Comparison of ENCODE assay signal across 8 mouse cellular contexts in genomic region chr11:97435808-97436491, GRCm38 (mm10). TPM values are rescaled to one million over a fixed set of nuclear protein-coding genes. Genes with fewer than 3 reads are reported as not detected.
DNase-seq lines count a peak whose midpoint lies in the region; ATAC-seq and TF ChIP-seq lines count a peak whose summit lies in the region.

No protein-coding gene starts in this region.

- peak overlapping the region; percentile 54; the same call in 1 of the 2 replicates for H3K4me2 ChIP-seq in kidney, embryonic 14.5 days (replicated peaks; ENCODE audit: low read depth, low read length)

- no peak for TF ChIP-seq CTCF in heart, adult 2 months (IDR thresholded peaks at IDR 0.05)

- intact Hi-C loops in heart, adult 2 months (cut with DNase I): loop anchor here (2.0 kb wide), 1 partner anchor 15 kb away; no protein-coding TSS in a partner anchor

- TF ChIP-seq POLR2A in heart, adult 2 months (IDR thresholded peaks at IDR 0.05; ENCODE audit: insufficient read depth, low read depth, low read length): peak; percentile 68

- H3K27ac ChIP-seq in heart, adult 2 months: peak overlapping the region; percentile 93
- peak overlapping the region; percentile 91 for H3K27ac ChIP-seq in kidney, embryonic 14.5 days (ENCODE audit: low read depth, low read length)

- TF ChIP-seq EP300 in heart, adult 2 months (IDR thresholded peaks at IDR 0.05; ENCODE audit: insufficient read depth, low read depth, low read length): peak; percentile 63; the same call in 1 of the 2 replicates

- DNase-seq in spleen, postnatal 10 days (ENCODE audit: low spot score in 2 of 2): peak; percentile 46
- no peak for DNase-seq in spleen, adult 12 weeks (ENCODE audit: low spot score)
- peak; percentile 67 to 69 for DNase-seq in heart, adult 2 months
- peak; percentile 60 for DNase-seq in lung, postnatal 10 days
- DNase-seq in urinary bladder, postnatal 25 days (ENCODE audit: low spot score): peak; percentile 77
- DNase-seq in cerebellum, postnatal 36 days: no peak
- no peak for DNase-seq in cerebellum, postnatal 4 days (ENCODE audit: low spot score in 2 of 2)

- no peaks in the 10 kb centered on the region for H3K27me3 ChIP-seq in heart, adult 2 months (ENCODE audit: control insufficient read depth, insufficient read depth, low read length)
- no peaks in the 10 kb centered on the region; the same call in 1 of the 2 replicates for H3K27me3 ChIP-seq in kidney, embryonic 14.5 days (ENCODE audit: control insufficient read depth, insufficient read depth, low read length)

- H3K9ac ChIP-seq in heart, adult 2 months (ENCODE audit: low read depth, low read length): peak overlapping the region; percentile 58
- H3K9ac ChIP-seq in kidney, embryonic 14.5 days (ENCODE audit: low read depth, low read length): no peak overlapping the region

- 0 out of 2 replicates have a peak, but pooled peaks cover 2% of the 10 kb centered on the region for H3K36me3 ChIP-seq in heart, adult 2 months (ENCODE audit: control insufficient read depth, insufficient read depth, low read length)
- H3K36me3 ChIP-seq in kidney, embryonic 14.5 days (ENCODE audit: control insufficient read depth, insufficient read depth, low read length): no peaks in the 10 kb centered on the region; the same call in 1 of the 2 replicates

- H3K79me2 ChIP-seq in heart, adult 2 months (replicated peaks; ENCODE audit: control insufficient read depth, insufficient read depth, low read length): no peaks in the 10 kb centered on the region

- H3K4me1 ChIP-seq in heart, adult 2 months (ENCODE audit: control insufficient read depth, insufficient read depth, low read length): peaks cover 32% of the 10 kb centered on the region
- peaks cover 52% of the 10 kb centered on the region for H3K4me1 ChIP-seq in kidney, embryonic 14.5 days (ENCODE audit: control insufficient read depth, insufficient read depth, low read length)

- WGBS in heart, adult 2 months: 25% methylated on average over 13 of the region's 13 CpGs
- WGBS in kidney, embryonic 14.5 days: 27% methylated on average over 13 of the region's 13 CpGs

- ATAC-seq in kidney, embryonic 14.5 days (ENCODE audit: low FRiP score, low TSS enrichment): no peak

- no peaks in the 10 kb centered on the region for H3K9me3 ChIP-seq in kidney, embryonic 14.5 days (ENCODE audit: control insufficient read depth, low read length)

- H3K4me3 ChIP-seq in heart, adult 2 months: peak overlapping the region; percentile 42
- no peak overlapping the region for H3K4me3 ChIP-seq in kidney, embryonic 14.5 days (ENCODE audit: low read length)

RNA-seq across cellular contexts. Expression of gene Arhgap23, which starts 20.6 kb away (rescaled TPM):
- 10 to 100 TPM; 12.8 to 13.7 TPM for total RNA-seq in heart, adult 2 months (2021)
- polyA plus RNA-seq in heart, adult 2 months (2012; rRNA removed): 18.4 and 19.2 TPM in 2 replicates
- polyA plus RNA-seq in kidney, embryonic 14.5 days (2014; fragmentation: Nextera tagmentation; extraction: Ambion mirVana): 5.2 and 7.4 TPM in 2 replicates

Comparison
In these comparisons a context has a peak if more than half of its experiments do, and no peak if none do; other contexts are left out.
1. DNase-seq: peak in spleen, postnatal 10 days (2 of 2), heart, adult 2 months (2 of 2), lung, postnatal 10 days (single experiment) and urinary bladder, postnatal 25 days (single experiment); none in spleen, adult 12 weeks (single experiment), cerebellum, postnatal 36 days (0 of 2) and cerebellum, postnatal 4 days (0 of 2).